In genomic region chr2:61344556-61345131, GRCm38 (mm10) we compare ENCODE assay signal across 8 mouse cellular contexts.
DNase-seq lines count a peak whose midpoint lies in the region; ATAC-seq and TF ChIP-seq lines count a peak whose summit lies in the region.
"Had no signal": no experiment of that assay in that cellular context is flagged by ENCODE, and none has a peak within 500 bp of the region (broad histone marks: within the 10 kb centered on the region; RNA-seq: fewer than 3 reads in every experiment).

No protein-coding gene starts in this region.

- H3K36me3 ChIP-seq in lung, embryonic 16.5 days (ENCODE audit: control insufficient read depth, insufficient read depth, low read length), result no peaks in the 10 kb centered on the region
- H3K36me3 ChIP-seq in hindbrain, embryonic 11.5 days (ENCODE audit: control insufficient read depth, insufficient read depth, low read length), result no peaks in the 10 kb centered on the region
- H3K36me3 ChIP-seq: midbrain, embryonic 12.5 days had no signal

- ATAC-seq in lung, embryonic 16.5 days (ENCODE audit: low read depth), result peak; percentile 36; the same call in 1 of the 2 replicates
- no peak for ATAC-seq in hindbrain, embryonic 11.5 days (ENCODE audit: low FRiP score)

- no peak for TF ChIP-seq POLR2A in brain, embryonic 14.5 days (IDR thresholded peaks at IDR 0.05; ENCODE audit: borderline replicate concordance, extremely low read depth, insufficient read depth, insufficient read length, poor library complexity, severe bottlenecking)

- no peaks in the 10 kb centered on the region for H3K9me3 ChIP-seq in lung, embryonic 16.5 days (ENCODE audit: control insufficient read depth, low read length)
- H3K9me3 ChIP-seq in hindbrain, embryonic 11.5 days (ENCODE audit: control insufficient read depth, low read length), result no peaks in the 10 kb centered on the region
- H3K9me3 ChIP-seq: midbrain, embryonic 12.5 days had no signal

- no peak overlapping the region for H3K27ac ChIP-seq in lung, embryonic 16.5 days (ENCODE audit: low read length)
- H3K27ac ChIP-seq in hindbrain, embryonic 11.5 days (ENCODE audit: low read depth, low read length), result no peak overlapping the region
- H3K27ac ChIP-seq: midbrain, embryonic 12.5 days had no signal

- TF ChIP-seq CTCF in brain, embryonic 14.5 days (IDR thresholded peaks at IDR 0.05; ENCODE audit: borderline replicate concordance, extremely low read depth, insufficient read depth, insufficient read length), result no peak

- no peak overlapping the region for H3K4me3 ChIP-seq in lung, embryonic 16.5 days (ENCODE audit: low read length)
- H3K4me3 ChIP-seq in hindbrain, embryonic 11.5 days (ENCODE audit: low read depth, low read length), result no peak overlapping the region
- H3K4me3 ChIP-seq: midbrain, embryonic 12.5 days had no signal

- peak; percentile 2 for DNase-seq in CD4-positive helper T cell, adult 2 months (ENCODE audit: low read depth, low spot score)
- peak; percentile 53 for DNase-seq in brain, embryonic 14.5 days (ENCODE audit: low read depth)
- peak; percentile 34 for DNase-seq in kidney, postnatal 14 days
- no peak for DNase-seq in hindbrain, embryonic 11.5 days (ENCODE audit: low spot score)
- no peak for DNase-seq in cerebellum, postnatal 25 days
- DNase-seq in adrenal gland, adult 18-20 months (ENCODE audit: low spot score in 2 of 2), result no peak

- no peaks in the 10 kb centered on the region for H3K27me3 ChIP-seq in lung, embryonic 16.5 days (ENCODE audit: control insufficient read depth, insufficient read depth, low read depth, low read length)
- H3K27me3 ChIP-seq in hindbrain, embryonic 11.5 days (ENCODE audit: control insufficient read depth, insufficient read depth, low read length), result no peaks in the 10 kb centered on the region
- H3K27me3 ChIP-seq: midbrain, embryonic 12.5 days had no signal

- no peak overlapping the region for H3K9ac ChIP-seq in lung, embryonic 16.5 days (ENCODE audit: low read length)
- H3K9ac ChIP-seq in hindbrain, embryonic 11.5 days (ENCODE audit: low read depth, low read length), result no peak overlapping the region
- H3K9ac ChIP-seq: midbrain, embryonic 12.5 days had no signal

- peaks cover 6% of the 10 kb centered on the region for H3K4me1 ChIP-seq in lung, embryonic 16.5 days (replicated peaks; ENCODE audit: control insufficient read depth, insufficient read depth, low read length)
- H3K4me1 ChIP-seq in hindbrain, embryonic 11.5 days (replicated peaks; ENCODE audit: control insufficient read depth, insufficient read depth, low read length), result no peaks in the 10 kb centered on the region
- H3K4me1 ChIP-seq: midbrain, embryonic 12.5 days had no signal

- peak overlapping the region; percentile 38 for H3K4me2 ChIP-seq in lung, embryonic 16.5 days (ENCODE audit: low read depth, low read length)
- H3K4me2 ChIP-seq in hindbrain, embryonic 11.5 days (replicated peaks; ENCODE audit: low read depth, low read length), result no peak overlapping the region
- H3K4me2 ChIP-seq: midbrain, embryonic 12.5 days had no signal

- WGBS in lung, embryonic 16.5 days, result 50% methylated on average over 16 of the region's 16 CpGs
- WGBS in hindbrain, embryonic 11.5 days, result 91% methylated on average over 16 of the region's 16 CpGs

Comparison
In these comparisons a context has a peak if more than half of its experiments do, and no peak if none do; other contexts are left out.
1. DNase-seq: peak in CD4-positive helper T cell, adult 2 months (single experiment), brain, embryonic 14.5 days (single experiment) and kidney, postnatal 14 days (single experiment); none in hindbrain, embryonic 11.5 days (single experiment), cerebellum, postnatal 25 days (0 of 2) and adrenal gland, adult 18-20 months (0 of 2).